Mouse (Mus musculus): ENCODE measurements around the gene Lce1i.
"Not testable (repeated sequence)": the region's sequence is repeated elsewhere in the genome, so short reads cannot be mapped to it uniquely, and the experiment has no call there.

Lce1i gene

GRCm38 (mm10) chr3:92778799-92779198, at the start of gene Lce1i:
Gene Lce1i (minus strand): TSS chr3:92778899.
- no peak for DNase-seq (ENCODE audit: low spot score in 2 of 2)

DNA sequence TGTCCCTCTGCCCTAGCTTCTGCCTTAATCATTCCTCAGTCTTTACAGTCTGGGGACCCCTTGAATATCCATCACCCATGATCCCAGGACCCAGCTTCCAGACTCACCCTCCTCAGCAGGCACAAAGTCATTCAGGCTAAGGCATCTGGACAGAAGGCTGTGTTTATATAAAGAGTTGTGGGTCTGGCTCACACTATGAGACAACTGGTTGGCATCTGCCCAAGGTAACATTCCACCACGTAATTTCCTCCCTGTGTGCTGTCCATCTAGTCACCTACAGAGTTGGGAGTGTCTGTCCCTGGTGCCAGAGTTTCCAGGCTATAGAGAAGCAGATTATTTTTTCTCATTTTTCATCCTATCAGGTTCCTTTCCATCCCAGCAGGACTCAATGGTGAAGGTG, 48.4 kb upstream of the Lce1i start, which contains the start of gene Kprp:
Gene Kprp, minus strand, starts transcription at position 140 of the 400 bp plus-strand sequence.
- no peak for DNase-seq (ENCODE audit: low spot score in 2 of 2)

DNA sequence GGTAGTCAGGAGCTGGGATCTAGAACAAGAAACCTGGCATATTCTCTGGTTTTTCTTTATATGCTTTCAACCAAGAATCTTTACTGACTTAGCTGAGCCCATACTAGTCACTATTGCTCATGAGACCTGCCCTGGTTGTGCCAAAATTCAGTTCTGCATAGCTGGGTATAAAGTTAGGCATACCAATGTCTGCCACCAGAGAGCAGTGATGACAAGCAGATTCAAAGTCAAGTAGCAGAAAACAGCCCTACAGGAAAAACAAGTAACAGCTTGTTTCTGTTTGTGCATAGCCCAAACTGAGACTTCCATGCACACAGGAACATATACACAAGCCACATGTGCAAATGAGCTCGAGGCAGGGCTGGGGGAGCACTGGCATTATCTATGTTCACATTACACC, 47.1 kb upstream of the Lce1i start:
- DNase-seq (ENCODE audit: low spot score in 2 of 2), result no peak

DNA sequence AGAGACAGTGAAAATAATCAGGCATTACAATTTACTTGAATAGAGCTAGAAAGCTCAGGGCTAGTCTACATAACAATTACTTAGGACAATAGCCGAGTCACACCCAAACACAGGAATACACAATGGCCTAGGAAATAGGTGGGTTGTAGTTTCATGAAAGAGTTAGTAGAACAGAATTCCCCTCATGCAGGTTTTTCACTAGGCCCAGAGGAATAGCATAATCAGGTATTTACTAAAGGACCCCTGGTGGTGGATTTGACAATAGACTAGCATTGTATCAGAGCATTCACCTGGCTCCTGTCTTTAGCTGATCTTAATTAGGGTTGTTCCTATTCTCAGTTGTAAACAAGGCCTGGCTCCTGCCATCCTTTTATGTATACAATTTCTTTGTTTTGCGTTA, 37.3 kb upstream of the Lce1i start:
- not testable (repeated sequence) for DNase-seq (ENCODE audit: low spot score in 2 of 2)

DNA sequence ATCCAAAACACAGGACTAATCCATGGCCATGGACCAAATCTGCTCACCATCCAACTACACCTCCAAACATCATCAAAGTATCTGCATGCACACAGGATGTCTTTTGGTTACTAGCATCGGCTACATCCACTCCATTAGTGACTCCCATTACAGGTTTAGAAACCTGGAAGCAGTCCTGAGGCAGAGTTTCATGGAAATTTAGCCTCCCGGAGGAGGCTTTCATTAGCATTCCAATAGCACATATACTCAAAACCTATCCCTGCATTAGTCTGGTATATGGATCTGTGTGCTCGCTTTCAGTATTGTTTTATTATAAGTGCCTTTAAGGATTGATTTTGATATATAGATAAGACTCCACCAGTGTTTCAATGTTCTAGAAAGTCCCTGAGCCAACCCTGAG, 36.9 kb upstream of the Lce1i start:
- DNase-seq (ENCODE audit: low spot score in 2 of 2), result no peak

- DNase-seq (ENCODE audit: low spot score in 2 of 2), result no peak
Observed at GRCm38 (mm10) chr3:92807791-92808190, 29.1 kb upstream of the Lce1i start, which contains the start of gene Lce1k. Gene Lce1k (minus strand): TSS chr3:92807891.

- no peak for DNase-seq (ENCODE audit: low spot score in 2 of 2)
Observed at GRCm38 (mm10) chr3:92790414-92790813, 11.7 kb upstream of the Lce1i start, which contains the start of gene Lce1j. Gene Lce1j (minus strand): TSS chr3:92790514.

DNA sequence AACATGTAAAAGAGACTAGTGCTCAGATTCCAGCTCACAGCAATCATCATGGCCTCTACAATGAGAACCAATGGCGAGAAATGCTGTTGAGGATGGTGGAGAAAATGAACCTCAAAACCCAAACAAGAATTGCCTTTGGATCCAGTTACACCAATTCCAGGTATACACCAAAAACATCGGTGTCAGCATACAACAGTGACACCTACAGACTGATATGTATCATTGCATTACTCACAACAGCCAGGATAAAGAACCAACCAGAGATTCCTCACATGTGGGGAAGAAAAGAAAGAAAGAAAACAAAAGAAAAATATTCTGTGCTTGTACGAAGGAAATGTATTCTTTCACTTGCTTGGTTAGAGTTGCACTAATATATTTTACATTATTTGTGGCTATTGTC, 7.1 kb downstream of the Lce1i start:
- no peak for DNase-seq (ENCODE audit: low spot score in 2 of 2)

GRCm38 (mm10) chr3:92764965-92765364, 13.7 kb downstream of the Lce1i start, which contains the start of gene Lce1h:
Gene Lce1h (minus strand): TSS chr3:92765065.
- DNase-seq (ENCODE audit: low spot score in 2 of 2), result no peak

- no peak for DNase-seq (ENCODE audit: low spot score in 2 of 2)
Observed at GRCm38 (mm10) chr3:92753197-92753596, 25.5 kb downstream of the Lce1i start.

GRCm38 (mm10) chr3:92752238-92752637, 26.5 kb downstream of the Lce1i start, which contains the start of gene Lce1g:
Gene Lce1g (minus strand): TSS chr3:92752338.
- no peak for DNase-seq (ENCODE audit: low spot score in 2 of 2)

GRCm38 (mm10) chr3:92738996-92739395, 39.7 kb downstream of the Lce1i start, which contains the start of gene Gm38119:
Gene Gm38119 (minus strand): TSS chr3:92739096.
- DNase-seq (ENCODE audit: low spot score in 2 of 2), result no peak
